Mouse (Mus musculus): ENCODE measurements at regions not wholly inside any gene's neighbourhood (a gene's known extent, or its start where the extent isn't known, plus 50 kb on each side); places are given as distances from the start of the nearest gene placed in this dataset.
A peak's percentile ranks its signal among the peaks of the same experiment; 100 is the strongest.

DNA sequence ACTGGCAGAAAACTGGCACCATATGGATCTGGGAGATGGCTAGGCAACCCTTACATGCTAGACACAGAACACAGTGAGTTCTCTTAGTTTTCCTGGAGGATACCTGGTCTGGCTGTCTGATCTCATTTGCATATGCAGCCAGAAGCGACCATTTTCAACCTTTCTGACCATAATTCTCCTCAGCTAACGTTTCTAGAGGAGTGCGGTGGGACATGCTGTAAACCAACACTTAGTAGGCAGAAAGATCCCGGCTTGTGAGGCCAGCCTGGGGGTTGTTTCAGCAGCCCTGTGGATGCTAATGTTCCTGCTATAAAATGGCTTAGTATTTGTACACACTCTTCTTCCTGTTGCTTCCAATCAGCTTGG is 168.6 kb upstream of the Olig3 start:
- no peak for DNase-seq

DNA sequence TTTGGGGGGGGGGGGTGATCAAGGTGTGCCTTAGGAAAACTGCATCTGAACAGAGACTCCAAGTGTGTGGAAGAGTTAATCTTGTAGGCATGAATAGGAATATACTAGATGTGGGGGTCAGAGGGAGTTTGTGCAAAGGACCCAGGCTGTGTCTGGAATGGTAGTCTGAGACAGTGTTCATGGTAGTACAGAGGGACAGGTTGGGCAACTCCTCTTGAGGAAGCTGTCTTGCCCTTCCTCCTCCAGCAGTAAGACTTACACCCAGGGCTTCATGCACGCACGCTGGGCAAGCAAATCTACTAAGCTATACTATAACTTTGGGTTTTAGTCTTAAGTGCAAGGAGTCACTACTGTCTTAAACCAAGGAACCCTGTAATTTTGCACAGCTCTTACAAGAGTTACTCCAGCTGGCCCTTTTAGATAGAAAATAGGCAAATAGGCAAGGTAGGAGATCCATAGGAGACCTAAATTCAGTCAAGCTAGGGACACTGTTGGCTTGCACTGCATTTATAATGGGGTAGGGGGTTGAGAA is 169.2 kb upstream of the Olig3 start:
- DNase-seq: no peak

DNA sequence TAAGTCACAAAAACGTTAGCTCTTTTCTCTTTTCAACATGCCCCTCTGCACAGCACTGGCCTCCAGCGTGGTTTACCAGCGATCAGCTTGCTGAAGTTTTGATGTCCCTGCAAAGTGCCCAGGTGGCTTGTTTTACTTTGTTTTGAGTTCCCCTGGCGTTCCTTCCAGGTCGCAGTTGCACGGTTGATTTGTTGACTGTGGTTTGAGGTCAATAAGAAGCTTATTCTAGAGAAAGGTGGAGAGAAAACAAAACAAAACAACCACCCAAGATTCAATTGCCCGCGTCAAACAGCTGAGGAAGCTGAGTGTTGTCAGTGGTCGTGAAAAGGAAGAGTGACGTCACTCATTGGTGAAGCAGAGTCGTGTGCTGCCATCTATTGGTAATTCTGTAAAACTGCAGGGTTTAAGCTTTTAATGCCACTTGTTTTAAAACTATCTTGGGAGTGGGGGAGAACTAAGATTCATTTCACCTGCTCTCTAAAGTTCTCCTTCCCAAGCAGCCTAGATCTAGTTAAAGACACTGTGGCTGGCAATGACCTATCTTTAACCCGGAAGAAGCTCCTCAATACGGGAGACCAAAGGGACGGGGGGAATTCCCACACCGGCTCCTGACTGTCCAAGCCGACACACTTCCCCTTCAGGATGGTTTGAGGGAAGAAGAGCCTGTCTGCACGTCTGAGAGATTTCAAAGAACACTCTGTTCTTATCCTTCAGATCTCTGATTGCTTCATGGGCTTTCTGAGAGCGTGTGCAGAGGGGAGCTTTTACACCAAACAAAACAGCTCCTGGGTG is 170.3 kb upstream of the Olig3 start:
- DNase-seq: peak; percentile 11

DNA sequence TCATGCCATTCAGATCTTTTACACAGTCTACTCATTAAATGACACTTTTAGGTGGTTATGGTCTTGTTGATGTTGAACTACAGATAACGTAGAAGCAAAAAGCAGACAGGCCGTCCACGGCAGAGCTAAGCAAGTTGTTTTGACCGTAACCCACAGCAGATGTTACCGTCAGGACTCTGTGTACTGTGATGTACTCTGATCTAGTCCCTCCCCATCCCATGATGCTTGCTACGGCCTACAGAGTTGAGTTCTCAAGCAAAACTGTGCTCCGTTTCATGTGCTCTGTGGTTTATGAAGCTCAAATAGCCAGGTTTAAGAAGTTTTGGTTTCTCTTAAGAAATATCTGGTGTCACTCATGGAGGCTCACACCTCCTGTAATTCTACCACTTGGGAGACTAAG is 169.4 kb upstream of the Tnfaip3 start:
- DNase-seq: no peak

DNA sequence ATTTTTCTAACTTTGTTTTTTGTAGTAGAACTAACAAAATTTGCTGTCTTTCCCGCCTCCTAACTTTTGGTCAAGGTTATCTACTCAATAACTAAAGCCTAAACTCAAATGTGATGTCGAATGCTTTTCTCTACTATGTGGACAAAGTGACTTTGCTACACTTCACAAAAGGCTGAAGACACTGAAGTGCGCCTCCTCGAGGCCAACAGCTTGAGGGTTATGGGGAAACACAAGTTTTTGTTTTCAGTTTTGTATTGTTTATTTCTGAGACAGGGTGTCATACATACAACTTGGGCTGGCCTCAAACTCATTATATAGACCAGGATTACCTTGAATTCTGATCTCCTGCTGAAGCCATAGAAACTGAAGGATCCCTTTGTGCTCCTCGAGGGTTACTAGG is 162.4 kb upstream of the Tnfaip3 start:
- no peak for DNase-seq

DNA sequence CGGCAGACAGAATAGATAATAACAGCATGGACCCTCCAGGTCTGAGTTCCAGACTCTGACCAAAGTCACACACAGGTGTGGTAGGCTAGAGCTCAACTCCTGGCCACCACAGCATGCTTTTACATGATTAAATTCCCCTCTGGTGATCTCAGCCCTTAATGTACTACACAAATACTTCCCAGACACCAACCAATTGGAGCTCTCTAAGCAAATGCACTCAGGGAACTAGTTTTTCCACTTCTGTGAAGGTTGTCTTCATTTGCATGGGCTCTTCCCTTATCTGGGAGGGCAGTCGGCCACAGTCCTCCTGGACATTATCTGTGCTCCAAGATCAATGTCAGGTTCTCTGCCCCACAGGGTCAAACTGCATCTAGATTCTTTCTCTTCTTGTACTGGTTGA is 162.0 kb upstream of the Tnfaip3 start:
- no peak for DNase-seq

DNA sequence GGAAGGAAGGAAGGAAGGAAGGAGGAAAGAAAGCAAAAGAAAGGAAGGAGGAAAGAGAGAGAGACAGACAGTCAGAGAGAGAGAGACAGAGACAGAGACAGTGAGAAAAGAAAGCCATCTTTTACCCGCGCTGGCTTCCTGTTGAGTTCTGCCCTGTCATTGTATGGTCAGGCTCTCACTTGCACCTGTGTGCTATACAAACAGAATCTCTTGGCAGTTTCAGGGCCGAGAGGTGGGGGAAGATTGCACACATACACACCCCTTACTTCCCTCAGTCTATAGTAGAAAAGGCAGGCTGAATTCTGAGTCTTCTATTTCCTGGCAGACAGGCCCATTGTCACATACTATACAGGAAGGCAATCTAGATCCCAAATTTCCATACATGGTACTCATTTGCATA is 160.8 kb upstream of the Tnfaip3 start:
- DNase-seq: no peak

DNA sequence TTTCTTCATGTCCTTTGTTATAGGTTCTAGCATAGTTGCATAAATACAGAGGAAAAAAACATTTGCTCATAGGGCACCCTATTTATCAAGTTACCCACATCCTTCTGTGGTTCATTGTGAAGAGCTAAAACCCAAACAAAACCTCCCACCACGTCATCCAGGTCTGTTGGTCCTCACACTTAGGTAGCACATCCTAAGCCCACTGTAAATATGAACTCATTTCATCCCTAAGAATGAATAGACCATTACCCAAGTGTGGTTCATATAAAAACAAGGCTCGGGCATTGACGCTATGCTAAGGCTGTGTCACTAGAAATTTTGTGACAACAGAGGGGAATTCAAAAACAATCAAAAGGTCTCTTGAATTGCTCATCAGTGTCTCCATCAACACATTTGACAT is 156.4 kb upstream of the Tnfaip3 start:
- DNase-seq: no peak

DNA sequence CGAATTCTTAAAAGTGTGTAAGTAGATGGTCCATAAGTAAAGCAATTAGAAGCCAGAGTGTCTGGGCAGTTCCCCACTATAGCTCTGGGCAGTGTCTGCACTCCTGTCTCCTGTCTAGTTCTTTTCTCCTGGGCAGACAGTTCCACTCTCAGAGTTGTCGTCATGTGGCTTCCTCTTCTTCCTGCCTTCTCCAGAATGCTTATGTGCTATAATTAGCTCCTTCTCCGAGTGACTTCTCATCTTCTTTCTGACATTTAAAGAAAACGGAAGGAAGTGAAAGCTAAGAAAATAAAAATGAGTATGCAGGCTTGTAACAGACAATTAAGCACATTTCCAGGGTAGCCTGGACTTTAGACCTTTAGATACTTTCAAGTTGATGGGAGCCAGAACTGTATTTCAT is 155.1 kb upstream of the Tnfaip3 start:
- no peak for DNase-seq

DNA sequence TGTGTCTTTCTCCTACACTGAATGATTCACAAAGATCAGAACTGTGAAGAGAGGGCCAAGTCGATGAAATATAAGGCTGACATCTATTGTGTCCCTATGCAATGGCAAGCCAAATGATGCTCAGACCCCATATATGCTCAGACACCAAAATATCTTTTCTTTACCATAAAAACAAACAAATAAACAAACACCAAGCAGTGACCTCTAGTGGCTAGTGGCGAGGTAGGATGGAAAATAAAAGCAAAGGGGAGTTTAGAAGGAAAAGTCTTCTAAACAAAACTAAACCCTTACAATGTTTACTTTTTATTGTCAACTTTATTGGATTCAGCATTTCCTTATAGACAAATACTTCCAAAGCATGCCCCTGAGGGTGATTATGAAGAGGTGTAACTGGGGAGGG is 153.8 kb upstream of the Tnfaip3 start:
- no peak for DNase-seq

DNA sequence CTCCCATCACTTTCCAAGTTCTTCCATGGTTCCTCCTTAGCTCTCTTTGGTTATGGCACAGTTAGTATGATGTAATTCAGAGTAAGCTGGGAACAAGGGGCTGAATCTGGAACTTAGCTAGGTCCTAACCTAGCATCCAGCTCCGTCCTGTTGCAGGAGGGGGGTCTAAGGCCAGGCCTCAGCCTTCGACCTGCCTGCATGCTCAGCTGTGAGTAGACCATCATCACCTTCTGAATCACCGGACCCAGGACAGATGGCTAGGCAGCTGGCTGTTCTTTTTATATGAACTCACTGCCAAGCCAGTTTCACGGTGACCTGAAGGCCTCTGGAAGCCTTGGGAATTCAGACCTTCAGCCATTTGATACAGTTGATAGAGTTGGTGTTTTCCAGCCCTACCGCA is 152.9 kb upstream of the Tnfaip3 start:
- DNase-seq: no peak

DNA sequence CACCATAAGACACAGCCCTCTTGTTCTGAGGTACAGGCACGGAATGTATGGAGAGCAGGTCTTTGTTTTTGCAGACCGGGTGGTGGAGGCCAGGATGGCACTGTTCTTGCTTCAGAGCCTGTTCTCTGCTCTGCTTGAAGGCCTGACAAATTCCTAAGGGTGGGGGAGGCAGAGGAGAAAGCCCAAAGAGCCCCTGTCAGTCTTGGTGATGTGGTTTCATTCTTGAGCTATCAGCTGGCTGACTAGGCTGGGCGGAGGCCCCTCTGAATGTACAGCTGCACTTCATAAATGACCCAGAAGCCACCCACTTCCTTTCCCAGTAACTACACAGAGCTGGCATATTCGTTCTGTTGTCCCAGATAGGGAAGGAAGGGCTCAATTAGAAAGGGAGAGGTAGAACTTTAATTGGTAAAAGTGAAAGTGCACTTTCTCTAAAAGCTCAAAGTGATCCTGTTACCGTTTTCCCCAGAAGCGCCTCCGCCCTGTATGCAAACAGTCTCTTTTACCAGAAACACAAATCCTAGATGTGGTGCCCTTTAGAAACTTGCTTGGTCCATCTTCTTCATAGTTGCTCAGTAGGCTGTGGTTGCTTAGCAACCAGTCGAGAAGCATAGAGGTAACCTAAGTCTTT is 152.3 kb upstream of the Tnfaip3 start:
- no peak for DNase-seq

DNA sequence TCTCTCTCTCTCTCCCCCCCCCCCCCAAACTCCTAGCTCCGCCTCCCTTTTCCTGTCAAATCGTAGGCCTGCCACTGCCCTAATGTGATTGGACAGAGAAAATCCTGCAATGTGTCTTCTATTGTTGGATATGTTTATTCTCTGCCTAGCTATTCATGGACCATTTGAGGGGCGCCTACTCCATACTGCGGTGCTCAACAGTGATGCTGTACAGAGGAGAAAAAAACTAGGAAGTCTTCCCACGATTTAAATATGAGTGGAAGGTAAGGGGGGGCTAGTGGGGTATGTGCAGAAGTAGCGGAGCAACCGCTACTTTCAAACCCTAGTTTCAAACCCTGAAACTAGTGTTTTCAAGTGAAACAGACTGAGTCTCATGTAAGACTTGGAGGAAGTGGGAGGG is 151.6 kb upstream of the Tnfaip3 start:
- DNase-seq: no peak

DNA sequence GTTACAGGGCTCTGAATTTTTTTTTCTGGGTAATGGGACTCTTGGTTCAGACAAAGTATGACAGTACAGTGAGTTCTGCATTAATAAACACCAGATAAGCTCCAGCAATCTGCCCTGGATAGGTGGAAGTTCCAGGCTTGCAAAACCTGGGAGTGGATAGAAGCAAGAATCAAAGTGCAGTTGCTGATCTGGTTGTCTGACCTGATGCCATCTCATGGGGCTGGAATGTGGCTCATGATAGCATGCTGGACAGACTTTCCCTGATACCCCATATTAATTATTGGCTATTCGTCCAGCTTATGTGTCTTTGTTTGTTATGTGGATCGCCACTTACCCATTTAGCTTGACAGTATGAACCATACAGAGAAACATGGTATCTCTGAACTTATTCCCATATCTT is 146.6 kb upstream of the Tnfaip3 start:
- no peak for DNase-seq

DNA sequence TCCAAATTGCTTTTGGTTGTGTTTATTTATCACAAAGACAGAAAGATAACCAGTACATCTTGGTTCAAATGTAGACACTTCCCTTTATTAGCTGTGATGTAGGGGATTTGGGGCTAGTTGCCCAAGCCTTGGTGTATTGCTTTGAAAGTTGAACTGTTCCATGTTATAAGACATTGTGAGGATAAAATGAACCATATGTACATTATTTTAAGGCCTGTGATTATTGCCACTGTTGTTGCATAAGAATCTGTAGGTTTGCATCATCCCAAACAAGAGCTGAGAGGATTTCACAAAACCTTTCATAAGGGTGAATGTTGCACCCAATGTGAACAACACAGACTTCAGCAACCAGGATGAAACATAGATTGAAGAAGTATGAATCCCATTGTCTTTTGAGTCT is 145.7 kb upstream of the Tnfaip3 start:
- no peak for DNase-seq

DNA sequence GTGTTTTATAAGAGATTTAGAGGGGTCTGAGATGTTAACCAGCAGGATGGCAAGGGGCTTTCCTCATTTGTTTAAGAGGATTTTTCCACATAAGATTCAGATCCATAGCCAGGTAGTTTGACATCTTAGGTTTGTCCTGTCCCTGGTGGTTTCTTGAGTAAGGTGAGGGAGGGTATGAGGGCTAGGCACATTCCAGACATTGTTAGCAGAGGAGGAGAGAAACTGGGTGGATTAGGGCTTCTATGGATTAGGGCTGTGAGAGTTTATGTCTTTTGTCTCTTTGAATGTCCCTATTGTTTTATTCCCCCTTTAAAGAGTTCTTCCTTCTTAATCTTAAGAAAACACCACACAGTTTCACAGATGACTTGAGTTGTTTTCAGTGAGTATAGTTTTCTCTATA is 138.6 kb upstream of the Tnfaip3 start:
- DNase-seq: no peak

DNA sequence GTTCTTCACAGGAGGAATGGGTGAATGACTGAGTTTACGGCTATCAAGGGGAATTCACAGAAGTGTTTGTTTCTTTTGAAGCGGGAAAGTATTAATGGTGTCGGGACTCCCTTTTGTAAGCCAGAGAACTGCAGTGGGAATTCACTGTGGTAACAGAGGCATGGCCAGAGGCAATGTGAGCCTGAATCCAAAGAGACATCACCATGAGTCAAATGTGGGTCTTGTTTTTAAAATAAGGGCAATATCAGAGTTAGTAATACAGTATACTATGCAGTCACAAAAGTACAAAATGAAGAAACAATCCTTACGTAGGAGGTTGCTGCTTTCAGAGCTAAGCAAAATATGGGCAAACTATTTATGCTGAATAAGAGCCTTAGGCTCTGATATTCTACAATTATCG is 137.3 kb upstream of the Tnfaip3 start:
- no peak for DNase-seq

DNA sequence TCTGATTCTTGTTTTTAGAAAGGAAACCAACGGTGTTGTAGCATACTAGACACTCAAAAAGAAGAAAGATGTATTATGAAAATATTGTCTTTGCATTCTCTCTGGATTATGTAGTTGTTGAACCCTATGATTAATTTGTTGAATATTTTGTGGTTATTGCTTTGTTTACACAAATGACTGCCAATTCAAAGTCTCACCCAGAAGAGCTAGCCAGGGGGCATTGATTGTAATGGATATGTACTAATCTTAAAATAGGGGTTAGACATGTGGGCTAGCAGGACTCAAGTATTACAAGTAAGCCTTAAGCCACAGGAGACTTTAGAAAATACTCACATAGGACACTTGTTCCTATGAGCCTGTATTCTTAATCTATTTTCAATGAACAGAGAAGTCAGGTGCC is 135.3 kb upstream of the Tnfaip3 start:
- DNase-seq: no peak

DNA sequence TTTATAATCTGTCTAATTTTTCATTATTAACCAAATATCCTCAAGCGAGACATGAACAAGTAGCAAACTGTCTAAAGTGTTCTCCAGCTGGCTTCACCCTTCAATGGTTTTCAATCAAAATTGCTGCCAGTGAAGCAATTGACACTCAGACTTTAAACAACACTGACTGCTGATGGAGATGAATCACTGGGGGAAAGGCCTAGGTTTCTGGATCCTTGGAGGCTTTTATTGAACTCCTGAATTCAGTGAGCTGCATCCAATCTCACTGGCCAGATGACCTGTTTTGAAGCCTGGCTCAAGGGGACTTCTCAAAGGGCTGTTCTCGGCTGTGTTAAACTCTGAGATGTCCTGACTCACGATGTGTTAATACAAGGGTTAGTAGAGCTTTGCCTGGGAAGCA is 134.5 kb upstream of the Tnfaip3 start:
- DNase-seq: no peak

DNA sequence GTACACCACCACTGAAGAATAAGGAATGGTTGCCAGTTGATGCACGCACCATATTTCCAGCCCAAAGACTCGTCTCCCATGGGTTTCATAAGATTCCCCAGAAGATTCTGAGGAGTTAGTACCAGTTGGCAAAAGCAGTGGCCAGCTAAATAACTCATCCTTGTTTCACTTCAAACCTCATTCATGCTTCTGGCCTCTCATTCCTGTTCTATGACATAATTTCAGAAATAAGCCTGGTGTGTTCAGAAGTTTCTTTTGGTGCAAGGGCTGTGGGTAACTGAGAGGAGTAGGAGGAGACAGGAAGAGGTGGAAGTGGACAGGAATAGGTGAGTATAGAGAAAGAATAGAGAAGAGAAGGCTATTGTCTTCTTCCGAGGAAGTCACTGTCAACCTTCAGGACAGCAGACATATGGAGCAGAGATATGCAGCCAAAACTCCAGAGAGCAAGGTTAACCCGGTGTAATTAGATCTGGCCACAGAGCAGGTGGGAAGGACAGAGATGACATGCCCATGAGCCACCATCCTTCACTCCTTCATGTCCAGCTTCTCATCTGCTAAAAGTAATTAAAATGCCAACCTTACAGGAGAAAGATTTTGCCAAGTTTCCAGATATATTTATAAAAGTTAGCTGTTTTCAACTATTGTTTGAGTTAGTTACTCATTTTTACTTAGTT is 133.9 kb upstream of the Tnfaip3 start:
- DNase-seq: no peak

DNA sequence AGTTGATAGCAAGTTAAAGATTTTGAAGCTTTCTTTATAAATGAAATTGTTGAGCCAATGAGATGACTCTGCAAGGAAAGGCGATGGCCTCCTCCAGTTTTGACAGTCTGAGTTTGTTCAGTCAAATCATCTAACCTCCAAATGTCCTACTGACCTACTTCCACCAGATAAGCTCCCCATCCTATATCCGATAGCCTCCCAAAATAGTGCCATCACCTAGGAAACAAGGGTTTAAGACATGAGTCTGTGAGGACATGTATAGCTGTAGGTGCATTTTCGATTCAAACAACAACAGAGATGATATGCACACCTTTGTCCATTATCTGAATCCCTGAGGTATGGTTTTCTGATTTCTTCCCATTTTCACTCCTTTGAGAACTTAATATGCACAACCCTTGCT is 126.0 kb upstream of the Tnfaip3 start:
- no peak for DNase-seq

DNA sequence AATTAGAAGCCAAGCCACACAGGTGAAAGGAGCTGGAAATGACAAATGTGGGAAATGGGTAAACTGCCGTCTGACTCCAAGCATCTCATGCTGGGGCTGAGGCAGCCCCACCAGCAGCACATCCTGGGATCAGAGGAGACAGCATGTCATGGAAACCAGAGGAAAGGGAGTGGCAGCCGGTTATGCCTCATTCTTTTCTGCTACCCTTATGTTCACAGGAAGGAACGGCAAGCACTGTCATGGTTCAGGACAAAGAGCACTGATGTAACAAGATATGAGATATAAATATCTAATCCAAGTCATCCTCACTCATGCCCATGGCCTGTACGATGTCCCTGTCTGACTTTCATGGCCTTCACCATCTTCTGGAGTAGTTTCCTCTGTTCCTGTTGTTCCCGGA is 125.2 kb upstream of the Tnfaip3 start:
- DNase-seq: no peak

DNA sequence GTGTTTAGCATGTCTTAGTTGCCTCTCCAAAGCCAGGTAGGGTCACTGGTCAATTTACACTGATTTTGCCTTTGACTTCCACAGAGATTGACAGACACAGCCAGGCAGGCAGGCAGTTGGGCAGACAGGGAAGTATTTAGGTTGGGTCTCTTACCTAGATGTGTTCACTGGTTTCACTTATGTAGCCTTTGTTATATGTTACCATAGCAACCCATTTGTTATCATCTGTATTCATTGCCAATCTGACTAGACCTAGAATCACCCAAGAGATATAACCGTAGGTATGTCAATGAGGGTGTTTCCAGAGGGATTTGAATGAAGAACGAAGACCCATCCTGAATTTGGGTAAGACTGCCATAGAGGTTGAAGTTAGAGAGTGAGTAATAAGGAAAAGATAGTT is 123.8 kb upstream of the Tnfaip3 start:
- no peak for DNase-seq

DNA sequence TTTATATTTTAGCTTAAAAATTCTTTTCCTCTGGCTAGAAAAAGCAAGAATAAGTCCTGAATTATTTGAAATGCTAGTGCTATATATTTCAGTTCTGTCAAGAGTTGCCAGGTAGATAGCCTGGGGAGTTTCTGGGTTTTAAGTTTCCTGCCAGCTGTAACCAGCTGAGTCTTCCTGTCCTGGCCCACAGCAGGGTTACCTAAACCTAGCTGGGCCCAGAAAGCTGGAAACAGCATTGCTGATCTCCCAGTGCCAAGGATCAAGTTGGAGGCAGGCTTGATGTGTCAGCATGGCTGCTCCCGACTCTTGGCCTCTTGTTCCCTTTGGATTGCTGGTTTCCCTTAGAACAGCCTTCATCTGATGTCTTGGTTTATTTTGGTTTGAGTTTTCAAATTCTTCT is 122.8 kb upstream of the Tnfaip3 start:
- DNase-seq: no peak

Data from adrenal gland, adult 8-10 months (tissue).